Mouse (Mus musculus) testis, adult 2 months (tissue): Measurements from ENCODE around the gene Olfr1341.

Experiments
- CTCF ChIP-seq: fragments of 200-500 bp; IDR thresholded peaks from 2 replicates; pipeline ENCODE4 v1.5.1; 2012; ENCODE audit warnings: low read depth, mild to moderate bottlenecking, inconsistent platforms, low read length, moderate library complexity; ENCODE audit not compliant: control insufficient read depth, insufficient read depth, insufficient replicate concordance
- POLR2A ChIP-seq: fragments of 200-500 bp; IDR thresholded peaks from 2 replicates; pipeline ENCODE4 v1.6.1; 2012; ENCODE audit warnings: low read depth, mild to moderate bottlenecking, inconsistent platforms, low read length, moderate library complexity; ENCODE audit not compliant: control insufficient read depth

GRCm38 (mm10) chr4:118721742-118722483 is 18.6 kb downstream of the Olfr1341 start:
- TF ChIP-seq POLR2A, result no peak
- no peak for TF ChIP-seq CTCF
